Mouse (Mus musculus) lung, postnatal 4 days (tissue): ENCODE data around the gene Igf1r.

Source experiments
- DNase-seq, 2 experiments: peaks; one replicate each; pipeline ENCODE4 v3.0.0; 2021

Igf1r gene

DNA sequence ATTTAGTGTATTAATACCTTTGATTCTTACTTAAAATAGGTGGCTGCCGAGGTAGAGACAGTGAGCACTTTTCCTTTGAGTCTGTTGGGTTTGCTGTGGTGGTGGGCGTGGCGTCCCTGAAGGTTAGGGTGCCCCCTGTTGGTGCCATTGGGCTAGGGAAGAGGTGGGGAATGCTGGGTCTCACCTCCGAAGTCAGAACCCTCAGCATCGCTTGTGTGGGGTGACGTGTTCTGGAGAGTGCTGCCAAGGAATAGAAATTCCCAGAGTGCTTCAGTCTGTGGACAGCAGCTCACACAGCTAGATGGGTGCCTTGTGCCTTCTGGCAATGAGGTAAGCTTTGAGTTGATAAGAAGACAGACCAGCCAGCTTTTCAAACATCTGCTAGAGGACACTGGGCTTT lies 102.3 kb downstream of the Igf1r start:
- peak in 1 of 2 experiments; percentile 33 for DNase-seq

DNA sequence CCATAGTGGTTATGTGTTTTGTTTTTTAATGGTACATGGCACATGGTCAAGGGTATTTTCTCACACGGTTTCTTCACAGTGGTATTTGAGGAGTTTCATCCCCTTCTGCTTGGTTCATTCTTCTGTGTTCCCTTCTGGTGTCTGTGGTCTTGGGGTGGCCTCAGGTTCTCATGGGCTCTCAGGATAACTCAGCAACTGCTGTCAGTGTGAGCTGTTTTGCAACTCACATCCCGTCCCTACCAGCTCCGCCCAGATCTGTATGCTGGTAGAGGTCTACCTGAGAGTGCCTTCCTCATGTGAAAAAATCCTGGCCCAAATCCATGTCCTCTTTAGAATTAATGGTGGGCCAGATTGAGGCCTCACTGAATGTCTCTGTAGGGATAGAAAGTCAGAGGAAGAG lies 104.4 kb downstream of the Igf1r start:
- no peak for DNase-seq

DNA sequence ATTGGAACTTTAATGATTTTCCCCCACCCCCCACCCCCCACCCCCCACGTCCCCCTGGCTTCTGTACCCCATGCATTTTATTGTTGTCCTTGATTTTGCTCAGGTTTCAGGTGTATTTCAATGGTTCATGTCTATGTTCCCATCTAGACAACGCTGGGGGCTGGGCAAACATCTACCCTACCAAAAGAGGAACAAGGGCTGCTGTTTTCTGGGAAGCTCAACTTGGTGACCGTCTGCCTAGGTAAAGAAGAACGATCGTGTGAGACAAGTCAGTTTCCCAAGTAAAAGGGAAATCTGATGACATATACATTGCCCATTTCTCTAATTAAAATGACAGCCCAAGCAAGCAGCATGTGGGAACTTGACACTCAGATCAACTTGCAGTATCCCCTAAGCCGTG lies 107.1 kb downstream of the Igf1r start:
- DNase-seq = no peak

DNA sequence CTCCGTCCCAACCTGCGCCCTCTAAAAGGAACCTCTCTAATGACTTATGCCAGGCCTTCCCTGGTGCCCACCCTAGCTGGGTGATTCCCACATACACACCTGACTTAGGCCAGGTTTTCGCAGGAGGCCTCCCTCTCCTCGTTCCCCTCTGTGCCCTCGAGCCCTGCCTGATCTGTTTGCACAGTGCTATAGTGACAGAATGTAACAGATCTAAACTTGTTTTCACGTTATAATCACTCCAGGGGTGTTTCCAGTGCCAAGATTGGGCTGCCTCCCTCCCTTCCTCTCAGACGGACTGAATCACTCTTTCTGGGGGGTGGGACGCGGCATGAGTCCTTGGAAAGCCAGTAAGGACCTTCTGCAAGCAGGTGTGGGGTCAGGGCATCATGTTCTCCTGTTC lies 108.8 kb downstream of the Igf1r start:
- DNase-seq = no peak

DNA sequence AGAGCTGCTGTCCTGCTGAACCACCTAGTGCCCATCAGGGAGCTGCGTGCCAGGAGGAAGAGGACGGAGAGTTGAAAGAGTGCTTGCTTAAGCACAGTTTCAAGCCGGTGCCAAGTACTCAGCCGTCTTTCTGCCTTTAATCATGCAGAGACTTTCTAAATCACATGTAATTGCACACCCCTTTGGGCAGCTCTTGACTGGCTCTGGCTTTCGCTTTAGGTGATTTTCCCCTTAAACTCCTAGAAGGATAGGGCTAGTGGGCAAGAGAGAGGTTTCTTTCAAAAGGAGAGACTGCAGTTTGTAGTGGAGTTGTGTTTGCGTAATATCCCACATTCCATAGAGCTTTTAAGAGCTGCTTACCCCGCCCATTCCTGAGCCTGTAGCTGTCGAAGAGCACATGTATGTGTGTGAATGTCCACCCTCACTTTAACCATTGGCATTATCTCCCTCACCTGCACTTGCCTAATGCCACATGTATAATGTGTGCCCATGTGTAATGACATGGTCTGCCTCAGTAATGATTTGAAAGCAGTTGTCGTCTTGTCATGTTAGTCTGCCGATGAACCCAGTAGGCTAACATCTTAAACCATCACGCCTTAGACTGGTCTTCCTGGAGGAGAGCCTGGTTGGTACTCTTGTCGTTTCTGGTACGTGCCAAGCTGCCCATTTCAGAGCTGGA lies 109.7 kb downstream of the Igf1r start:
- peak; percentile 35 to 62 for DNase-seq

DNA sequence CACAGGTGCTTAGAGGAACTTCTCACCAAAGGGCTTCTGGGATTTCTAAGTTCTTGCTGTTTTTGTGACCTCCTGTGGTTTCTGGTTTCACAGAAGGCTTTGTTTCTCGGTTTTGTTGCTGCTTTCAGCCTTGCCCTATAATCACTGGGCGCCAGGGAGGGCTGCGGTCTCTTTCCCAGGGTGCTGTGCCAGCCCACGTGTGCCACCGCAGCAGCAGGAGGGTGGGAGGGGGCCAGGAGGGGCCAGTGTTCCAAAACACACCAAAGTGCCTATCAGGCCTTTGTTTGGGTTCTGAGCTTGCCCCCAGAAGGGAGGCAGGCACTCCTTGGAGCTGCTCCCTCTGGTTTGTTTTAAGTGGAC lies 110.2 kb downstream of the Igf1r start:
- DNase-seq = peak in 1 of 2 experiments; percentile 33

DNA sequence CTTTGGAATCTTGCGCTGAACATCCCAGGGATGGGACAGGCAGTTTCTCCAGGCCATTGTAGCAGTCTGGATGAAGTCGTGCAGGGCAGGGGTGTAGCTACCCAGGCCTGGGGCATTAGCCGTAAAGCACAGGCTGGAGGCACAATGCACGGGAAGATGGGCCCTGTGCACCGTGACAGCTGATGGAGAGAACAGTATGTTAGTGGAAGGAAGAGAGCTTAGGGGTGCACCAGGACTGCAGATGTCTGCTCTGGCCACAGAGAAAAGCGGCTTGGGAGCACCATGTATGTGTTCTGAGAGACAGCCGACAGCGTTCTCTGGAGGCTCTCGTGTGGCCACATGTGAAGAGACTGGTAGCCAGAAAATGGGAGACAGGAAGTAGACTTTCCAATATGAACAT lies 111.1 kb downstream of the Igf1r start:
- DNase-seq = no peak

DNA sequence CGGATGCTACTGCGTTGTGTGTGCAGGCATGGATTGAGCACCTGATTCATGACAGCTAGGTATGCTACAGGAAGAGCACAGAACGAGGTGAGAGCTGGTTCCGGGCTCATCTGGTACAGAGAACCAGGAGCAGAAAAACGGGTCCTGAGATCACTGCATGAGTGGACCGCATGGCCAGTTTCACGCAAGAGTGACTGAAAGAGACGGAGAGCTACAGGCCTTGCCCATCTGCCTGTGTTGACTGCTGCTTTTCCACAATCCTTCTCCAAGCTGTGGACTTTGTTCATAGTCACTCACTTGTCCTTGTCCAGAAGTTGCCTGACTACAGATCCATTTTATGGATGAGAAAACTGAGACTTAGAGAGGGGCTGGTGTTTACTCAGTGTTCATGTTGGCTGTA lies 111.5 kb downstream of the Igf1r start:
- no peak for DNase-seq

DNA sequence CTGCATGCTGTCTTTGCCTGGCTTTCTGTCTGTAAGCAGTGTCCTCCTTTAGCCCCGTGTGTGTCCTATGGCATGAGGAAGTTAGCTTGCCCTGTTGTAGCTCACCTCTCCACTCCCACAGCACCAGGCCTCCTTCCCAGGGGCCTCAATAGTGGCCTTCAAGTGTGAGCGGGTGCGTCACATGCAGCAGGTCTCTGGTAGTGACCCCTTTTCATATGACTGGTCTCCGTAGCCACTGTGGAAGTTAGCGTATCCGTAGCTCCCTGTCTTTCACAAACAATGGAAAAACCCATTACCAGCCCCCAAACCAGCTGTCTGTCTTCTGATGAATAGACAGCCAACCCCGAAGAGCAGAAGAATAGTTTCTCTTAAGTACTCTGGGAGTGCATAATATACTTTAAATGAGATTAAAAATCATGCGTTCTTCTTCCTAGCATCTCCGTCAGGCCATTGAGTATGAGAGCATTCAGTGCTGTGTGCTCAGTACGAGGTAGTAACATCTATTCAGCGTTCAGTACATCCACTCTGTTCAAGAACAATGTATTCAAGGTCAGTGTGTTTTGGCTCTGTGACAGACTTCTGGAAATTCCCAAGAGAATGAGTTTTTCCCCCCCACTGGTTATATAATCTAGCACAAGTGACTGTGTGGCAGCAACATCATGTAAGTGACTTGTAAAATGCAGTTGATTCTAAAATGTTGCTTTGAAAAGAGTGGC lies 112.2 kb downstream of the Igf1r start:
- DNase-seq = peak; percentile 28 to 48

DNA sequence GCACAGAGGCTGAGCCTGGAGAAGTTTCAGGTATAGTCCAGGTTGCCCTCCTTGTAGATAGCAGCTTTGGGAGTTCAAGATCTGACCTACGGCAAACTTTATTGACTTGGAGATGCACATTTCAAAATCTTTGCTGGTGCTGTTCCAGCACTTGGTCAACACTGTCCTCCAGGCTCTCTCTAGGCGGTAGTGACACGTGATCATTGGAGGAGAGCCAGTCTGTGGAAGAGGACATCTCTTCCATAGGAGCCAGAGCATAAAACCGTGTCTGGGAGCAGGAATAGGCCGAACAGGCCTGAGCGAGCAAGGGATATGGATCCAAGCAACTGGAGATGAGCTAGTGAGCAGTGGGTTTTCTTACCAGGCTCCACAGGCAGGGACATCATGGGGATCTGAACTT lies 113.3 kb downstream of the Igf1r start:
- DNase-seq = peak in 1 of 2 experiments; percentile 36

DNA sequence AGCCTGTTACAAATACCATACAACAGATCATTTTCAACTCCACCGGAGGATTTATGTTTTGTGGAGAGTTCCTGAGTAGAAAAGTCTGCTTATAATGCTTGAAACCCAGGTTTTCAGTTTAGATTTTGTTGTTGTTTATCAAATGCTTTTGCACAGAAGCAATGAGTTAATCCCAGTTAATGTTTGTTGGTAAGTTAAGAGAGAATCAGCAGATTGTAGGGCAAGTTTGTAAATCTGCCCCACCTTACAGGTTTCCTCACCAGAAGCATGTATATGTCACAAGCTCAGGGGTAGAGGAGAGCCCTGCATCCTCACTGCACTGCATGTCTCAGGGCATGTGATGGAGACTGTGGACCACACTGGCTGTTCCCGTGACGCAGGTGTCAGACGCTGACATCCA lies 114.7 kb downstream of the Igf1r start:
- DNase-seq = no peak

DNA sequence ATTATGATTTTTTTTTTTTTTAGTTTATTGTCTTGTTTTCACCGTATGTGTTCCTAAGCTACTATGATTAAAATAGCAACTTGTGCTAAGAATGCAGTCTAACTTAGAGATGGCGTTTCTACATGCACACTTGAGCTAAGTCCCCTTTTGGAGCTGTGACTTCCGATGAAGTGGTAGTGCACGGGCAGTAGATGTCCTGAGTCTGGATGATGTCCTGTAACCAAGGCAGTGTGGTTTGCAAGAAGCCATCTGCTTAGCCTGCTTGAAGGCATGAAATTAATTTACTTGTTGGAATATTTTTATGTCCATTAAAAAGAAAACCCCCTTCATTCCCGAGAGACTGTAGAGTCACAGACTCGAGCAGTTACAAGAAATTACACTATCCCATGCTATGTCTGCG lies 116.7 kb downstream of the Igf1r start:
- DNase-seq = peak; percentile 30 to 69

DNA sequence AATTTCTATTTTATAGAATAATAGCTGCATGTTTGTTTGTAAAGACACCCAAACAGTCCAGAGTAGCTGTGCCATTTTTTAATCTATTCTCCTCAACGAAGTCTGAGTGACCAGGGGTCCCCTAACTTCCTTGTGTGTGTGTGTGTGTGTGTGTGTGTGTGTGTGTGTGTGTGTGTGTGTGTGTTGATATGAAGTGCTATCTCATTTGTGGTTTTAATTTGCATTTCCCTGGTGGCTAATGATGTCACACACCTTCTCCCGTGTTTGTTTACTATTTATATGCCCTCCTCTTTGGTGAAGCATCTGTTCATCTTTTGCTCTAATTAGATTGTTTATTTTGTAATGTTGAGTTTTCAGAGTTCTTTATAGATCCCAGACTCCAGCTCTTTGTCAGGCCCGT lies 117.4 kb downstream of the Igf1r start:
- DNase-seq = no peak

DNA sequence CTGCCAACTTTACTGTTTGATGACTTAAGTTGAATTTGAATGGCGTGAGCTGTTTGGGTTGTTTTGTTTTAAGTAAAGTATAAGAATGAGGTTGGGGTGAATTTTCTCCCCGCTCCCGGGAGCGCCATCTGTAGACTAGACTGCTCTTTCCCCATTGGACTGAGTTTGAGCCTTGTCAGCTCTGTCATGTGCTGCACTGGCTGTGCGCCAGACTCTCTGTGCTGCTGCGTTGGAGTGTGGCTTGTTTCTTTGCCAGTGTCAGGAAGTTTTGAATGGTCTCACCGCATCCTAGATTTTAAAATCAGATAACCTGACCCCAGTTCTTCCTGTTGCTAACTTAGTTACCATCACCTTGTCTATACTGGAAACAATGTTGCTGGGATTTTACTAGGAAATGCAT lies 118.0 kb downstream of the Igf1r start:
- peak; percentile 71 to 81 for DNase-seq

DNA sequence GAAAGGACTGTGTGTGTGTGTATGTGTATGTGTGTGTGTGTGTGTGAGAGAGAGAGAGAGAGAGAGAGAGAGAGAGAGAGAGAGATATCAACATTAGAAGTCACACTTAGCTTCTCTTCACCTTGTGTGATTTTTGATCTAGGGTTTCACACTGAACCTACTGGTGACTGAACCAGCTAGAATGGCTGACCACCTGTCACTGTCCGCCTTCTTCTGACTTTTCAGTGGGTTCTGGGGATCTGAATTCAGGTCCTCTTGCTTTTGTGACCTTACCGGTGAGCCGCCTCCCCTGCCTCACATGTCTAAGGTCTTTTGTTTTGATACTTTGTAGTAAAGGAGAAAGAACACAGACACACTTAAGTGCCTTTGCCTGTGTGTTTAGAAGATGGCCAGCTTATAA lies 118.4 kb downstream of the Igf1r start:
- no peak for DNase-seq

DNA sequence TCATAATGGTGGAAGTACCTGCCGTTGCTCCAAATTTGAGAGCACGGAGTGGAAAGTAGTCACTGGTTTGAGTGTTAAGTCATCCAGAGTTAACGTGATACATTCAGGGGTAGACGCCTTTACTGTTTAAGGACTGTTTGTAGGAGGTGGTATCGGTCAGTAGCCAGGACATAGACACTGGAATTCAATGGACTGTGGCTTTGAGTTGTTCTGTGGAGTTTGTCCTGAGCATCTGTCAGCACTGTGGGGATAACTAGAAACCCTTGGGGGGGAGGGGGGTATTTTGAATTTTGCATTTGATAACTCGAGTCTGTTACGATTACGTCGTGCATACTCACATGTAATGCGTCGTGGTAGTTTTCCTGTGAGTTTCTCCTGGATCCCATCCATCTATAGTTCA lies 119.1 kb downstream of the Igf1r start:
- no peak for DNase-seq

DNA sequence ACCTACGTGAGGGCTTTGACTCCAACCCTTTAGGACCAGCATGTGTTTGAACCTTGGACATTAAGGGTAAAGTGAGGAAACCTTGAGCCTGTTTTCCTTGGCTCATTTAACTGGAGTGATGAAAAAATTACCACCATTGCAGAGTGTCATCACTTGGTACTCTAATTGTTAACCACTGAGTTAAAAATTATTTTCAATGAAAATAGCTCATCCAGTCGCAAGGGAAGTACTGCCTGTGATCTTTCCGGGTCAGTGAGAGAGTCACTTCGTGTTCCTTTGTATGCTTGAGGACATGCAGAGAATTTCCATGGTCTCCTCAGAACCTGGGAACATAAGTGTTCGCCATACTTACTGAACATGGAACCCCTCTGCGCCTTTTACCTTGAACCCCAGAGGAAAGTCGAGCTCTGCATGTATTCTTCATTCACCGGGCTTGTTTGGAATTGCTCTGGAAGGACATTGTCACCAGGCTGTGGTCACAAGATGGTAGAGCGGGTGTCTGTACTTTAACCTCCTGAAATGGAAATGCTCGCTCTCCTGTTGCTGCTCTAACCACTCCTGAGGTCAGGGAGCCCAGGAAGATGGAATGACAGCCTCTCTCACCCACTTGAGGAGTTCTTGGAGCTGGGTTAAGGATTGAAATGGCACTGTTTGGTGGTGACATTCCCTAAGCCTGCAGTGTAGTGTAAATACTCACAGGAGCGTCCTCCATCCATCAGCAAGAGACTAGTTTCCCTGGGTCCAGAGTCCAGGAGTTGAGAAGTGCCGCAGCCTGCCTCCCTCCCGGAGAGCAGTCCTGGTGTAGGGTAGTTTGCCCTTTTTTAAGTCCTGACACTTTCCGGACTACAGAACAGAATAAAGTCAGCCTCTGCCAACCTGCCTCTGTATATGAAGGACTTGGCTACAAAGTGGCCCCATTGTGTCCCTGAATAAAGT lies 120.2 kb downstream of the Igf1r start:
- DNase-seq = no peak

DNA sequence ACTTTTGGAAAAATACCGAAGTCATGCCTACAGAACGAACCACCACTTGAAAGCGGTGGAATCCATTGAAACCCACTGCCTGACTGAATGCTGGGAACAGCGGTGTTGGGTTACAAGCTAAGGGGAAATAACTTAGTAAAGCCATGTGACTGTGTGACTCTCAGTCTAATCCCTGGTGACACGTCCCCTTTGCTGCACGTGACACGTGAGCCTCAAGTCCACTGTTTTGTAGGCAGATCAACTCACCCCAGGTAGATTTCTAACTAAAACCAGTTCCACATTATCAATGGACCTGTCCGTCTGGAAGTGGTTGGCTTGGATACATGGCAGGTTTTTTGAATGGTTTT lies 120.8 kb downstream of the Igf1r start:
- DNase-seq = no peak

DNA sequence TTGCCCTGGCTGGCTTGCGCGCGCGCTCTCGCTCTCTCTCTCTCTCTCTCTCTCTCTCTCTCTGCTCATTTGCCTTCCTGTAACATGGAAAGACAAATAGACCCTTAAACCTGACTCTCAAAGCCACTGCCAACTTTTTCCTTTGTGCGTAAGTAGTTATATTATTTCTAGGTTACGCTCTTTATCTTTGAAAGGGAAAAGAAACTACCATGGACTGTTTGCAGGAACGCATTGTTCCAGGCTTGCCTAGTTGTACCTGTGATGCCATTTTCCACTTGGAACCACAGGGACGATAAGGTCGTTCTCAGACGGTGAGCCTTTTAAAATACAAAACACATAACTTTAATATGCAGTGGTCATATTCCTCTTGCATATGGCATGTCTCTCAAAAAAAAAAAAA lies 122.1 kb downstream of the Igf1r start:
- DNase-seq = no peak

DNA sequence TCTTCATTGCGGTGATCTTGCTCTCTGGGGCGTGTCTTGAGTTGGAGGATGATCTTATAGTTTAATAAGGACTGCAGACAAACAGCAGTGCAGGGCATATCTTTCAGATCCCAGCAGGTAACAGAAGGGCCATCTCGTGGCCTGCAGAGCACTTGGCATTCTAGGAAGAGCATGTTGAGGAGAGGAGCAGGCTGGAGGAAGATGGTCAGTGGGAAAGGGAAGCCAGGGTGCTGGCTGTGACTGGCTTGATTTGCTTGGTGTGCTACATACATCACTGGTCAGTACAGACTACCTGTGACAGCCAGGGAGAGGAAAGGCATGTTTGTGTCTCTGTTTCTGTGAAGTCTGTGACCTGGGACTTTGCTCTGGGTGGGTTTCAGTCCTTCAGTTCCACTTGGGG lies 122.8 kb downstream of the Igf1r start:
- DNase-seq = no peak

DNA sequence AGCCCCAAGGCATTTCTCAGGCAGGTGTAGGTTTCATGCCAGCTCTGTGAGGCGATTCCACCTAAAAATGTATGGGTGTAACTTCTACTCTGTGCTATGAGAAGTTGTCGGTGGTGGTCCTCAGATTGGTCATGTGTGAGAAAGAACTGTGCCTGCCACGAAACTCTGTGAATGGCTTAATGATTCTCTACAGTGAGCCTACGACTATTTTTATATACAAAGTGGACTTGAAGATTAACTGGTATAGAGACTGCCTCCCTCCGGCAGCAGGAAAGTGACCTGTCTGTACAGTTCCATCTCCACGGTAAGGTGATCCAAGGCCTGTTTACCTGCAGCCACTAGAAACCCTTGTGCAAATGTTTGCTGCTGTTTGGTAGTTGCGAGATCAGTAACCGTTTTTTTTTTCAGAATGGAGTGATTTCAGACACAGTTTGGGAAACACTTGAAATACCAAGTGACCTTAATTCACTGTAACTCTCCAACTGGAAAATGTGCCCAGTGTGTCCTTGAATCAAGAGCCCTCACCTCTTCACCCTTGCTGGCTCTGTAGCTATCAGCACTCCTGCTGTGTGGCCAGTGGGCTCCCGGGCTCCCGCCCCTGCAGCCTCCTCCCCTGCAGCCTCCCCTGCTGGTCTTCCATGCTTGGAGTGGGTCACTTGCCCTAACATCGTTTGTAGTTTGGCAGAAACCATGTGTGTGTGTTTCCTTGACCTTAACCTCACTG lies 127.7 kb downstream of the Igf1r start:
- DNase-seq = peak; percentile 69 to 83

DNA sequence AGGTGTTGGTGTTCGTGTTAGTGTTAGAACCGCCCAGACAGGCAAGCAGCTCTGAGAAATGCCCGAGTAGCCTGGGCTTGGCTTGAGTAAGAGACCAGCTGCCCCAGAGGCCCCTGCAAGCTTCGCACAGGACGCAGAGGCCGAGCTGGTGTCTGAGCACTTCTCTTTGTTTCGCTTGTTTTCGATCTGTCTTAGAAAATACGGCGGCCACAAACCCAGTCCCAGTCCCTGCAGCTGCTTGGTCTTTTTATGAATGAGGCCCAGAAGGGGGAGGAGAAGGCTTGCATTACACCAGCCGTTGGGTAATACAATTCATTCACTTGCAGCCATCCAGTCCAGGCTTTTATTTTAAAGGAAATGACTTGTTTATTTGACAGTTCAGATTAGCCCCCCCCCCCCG lies 132.7 kb downstream of the Igf1r start:
- peak; percentile 63 to 80 for DNase-seq

DNA sequence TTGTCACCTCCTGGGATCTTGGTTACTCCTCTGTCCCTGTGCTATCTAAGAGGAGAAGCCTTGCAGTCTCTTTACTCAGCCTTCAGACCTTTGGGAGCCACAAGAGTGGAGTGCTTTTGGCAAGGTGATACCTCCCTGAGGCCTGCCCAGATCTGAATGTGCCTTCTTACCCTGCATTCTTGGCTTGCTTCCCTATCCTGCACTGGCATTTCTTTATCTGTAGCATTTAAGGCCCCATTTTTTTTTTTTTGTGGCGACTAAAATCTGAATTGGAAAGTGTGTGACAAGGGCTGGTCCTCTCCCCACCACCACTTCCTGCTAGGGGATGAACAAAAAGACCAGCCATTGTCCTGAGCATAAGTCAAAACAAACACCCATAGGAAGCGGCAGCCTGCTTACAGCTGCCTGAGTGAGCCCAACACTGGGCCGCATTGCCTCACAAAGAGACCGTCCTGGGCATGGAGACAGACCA lies 133.3 kb downstream of the Igf1r start:
- DNase-seq = peak; percentile 36 to 52
